Mouse (Mus musculus) stomach, embryonic 16.5 days (tissue): ENCODE measurements at regions not wholly inside any gene's neighbourhood (a gene's known extent, or its start where the extent isn't known, plus 50 kb on each side); places are given as distances from the start of the nearest gene placed in this dataset.
"Not testable (repeated sequence)": the region's sequence is repeated elsewhere in the genome, so short reads cannot be mapped to it uniquely, and the experiment has no call there.

Experiments used
- ATAC-seq: fragments of 200-750 bp; cut with Nextera tagmentation; 2 replicates; pipeline ENCODE4 v1.8.0; 2017; ENCODE audit warnings: moderate number of reproducible peaks, moderate TSS enrichment; ENCODE audit not compliant: insufficient read depth, low FRiP score
- H3K27ac ChIP-seq: fragments of 300-500 bp; sonication (generic); 2 replicates; pipeline ENCODE4 v1.5.1; 2014; ENCODE audit warnings: low read length
- H3K27me3 ChIP-seq: fragments of 300-500 bp; sonication (generic); 2 replicates; pipeline ENCODE4 v1.6.1; 2014; ENCODE audit warnings: low read length, control low read depth, mixed read lengths; ENCODE audit not compliant: control insufficient read depth, insufficient read depth
- H3K36me3 ChIP-seq: fragments of 300-500 bp; sonication (generic); 2 replicates; pipeline ENCODE4 v1.6.1; 2014; ENCODE audit warnings: low read length; ENCODE audit not compliant: control insufficient read depth, insufficient read depth
- H3K4me1 ChIP-seq: fragments of 300-500 bp; sonication (generic); 2 replicates; pipeline ENCODE4 v1.6.1; 2014; ENCODE audit warnings: low read length, control low read depth, mixed read lengths; ENCODE audit not compliant: control insufficient read depth, insufficient read depth
- H3K4me2 ChIP-seq: fragments of 300-500 bp; sonication (generic); 2 replicates; pipeline ENCODE4 v1.6.1; 2014; ENCODE audit warnings: low read depth, low read length, mixed read lengths
- H3K4me3 ChIP-seq: fragments of 300-500 bp; sonication (generic); replicated peaks from 2 replicates; pipeline ENCODE4 v1.5.1; 2014; ENCODE audit warnings: mild to moderate bottlenecking, low read length
- H3K9ac ChIP-seq: fragments of 300-500 bp; sonication (generic); 2 replicates; pipeline ENCODE4 v1.6.1; 2014; ENCODE audit warnings: low read length
- H3K9me3 ChIP-seq: fragments of 300-500 bp; sonication (generic); replicated peaks from 2 replicates; pipeline ENCODE4 v1.6.1; 2016; ENCODE audit warnings: low read length, control low read depth; ENCODE audit not compliant: control insufficient read depth
- WGBS: fragments of 180-500 bp; shearing (Covaris S2); extraction: QIAGEN DNeasy Blood & Tissue Kit; methylation state at CpG from one replicate; pipeline ENCODE4 v1.1.7; 2014; 5-methylcytosine and 5-hydroxymethylcytosine counted together

GRCm38 (mm10) chr5:78075203-78075602, 667.4 kb upstream of the Igfbp7 start:
- Histone ChIP-seq H3K4me2 (no peak overlapping the region), H3K9me3 (no peaks in the 10 kb centered on the region), H3K27me3 (no peaks in the 10 kb centered on the region), H3K36me3 (no peaks in the 10 kb centered on the region), H3K4me1 (no peaks in the 10 kb centered on the region), H3K4me3 (no peak overlapping the region), H3K27ac (no peak overlapping the region), H3K9ac (no peak overlapping the region)
- ATAC-seq, result no peak
- WGBS, result 44% methylated on average over 1 of the region's 1 CpGs

- Histone ChIP-seq H3K4me1 (no peaks in the 10 kb centered on the region), H3K27ac (no peak overlapping the region), H3K36me3 (no peaks in the 10 kb centered on the region), H3K9ac (no peak overlapping the region), H3K27me3 (no peaks in the 10 kb centered on the region), H3K4me3 (no peak overlapping the region), H3K4me2 (no peak overlapping the region), H3K9me3 (no peaks in the 10 kb centered on the region)
- ATAC-seq, result no peak
- 63% methylated on average over 4 of the region's 4 CpGs for WGBS
These were observed 624.9 kb upstream of the Igfbp7 start for GRCm38 (mm10) chr5:78032554-78033250.

- Histone ChIP-seq H3K9me3 (no peaks in the 10 kb centered on the region), H3K27me3 (no peaks in the 10 kb centered on the region), H3K9ac (no peak overlapping the region), H3K4me2 (no peak overlapping the region), H3K4me3 (no peak overlapping the region), H3K27ac (no peak overlapping the region), H3K36me3 (no peaks in the 10 kb centered on the region), H3K4me1 (no peaks in the 10 kb centered on the region)
- no peak for ATAC-seq
- WGBS, result 83% methylated on average over 4 of the region's 4 CpGs
These were observed 609.7 kb upstream of the Igfbp7 start for GRCm38 (mm10) chr5:78017523-78017922.

GRCm38 (mm10) chr5:77986449-77987047, 578.7 kb upstream of the Igfbp7 start:
- H3K9ac ChIP-seq, result no peak overlapping the region
- H3K9me3 ChIP-seq, result no peaks in the 10 kb centered on the region
- 66% methylated on average over 10 of the region's 10 CpGs for WGBS
- no peak overlapping the region for H3K4me3 ChIP-seq
- ATAC-seq, result no peak
- H3K27me3 ChIP-seq, result no peaks in the 10 kb centered on the region
- H3K27ac ChIP-seq, result no peak overlapping the region
- H3K4me2 ChIP-seq, result no peak overlapping the region
- H3K4me1 ChIP-seq, result no peaks in the 10 kb centered on the region
- H3K36me3 ChIP-seq, result no peaks in the 10 kb centered on the region

- Histone ChIP-seq H3K9me3 (no peaks in the 10 kb centered on the region), H3K4me3 (no peak overlapping the region), H3K36me3 (no peaks in the 10 kb centered on the region), H3K27ac (no peak overlapping the region), H3K27me3 (no peaks in the 10 kb centered on the region), H3K4me1 (no peaks in the 10 kb centered on the region), H3K9ac (no peak overlapping the region), H3K4me2 (no peak overlapping the region)
- WGBS, result 81% methylated on average over 1 of the region's 1 CpGs
- ATAC-seq, result no peak
These were observed 577.4 kb upstream of the Igfbp7 start for GRCm38 (mm10) chr5:77985269-77985668.

GRCm38 (mm10) chr5:77940021-77940420, 532.2 kb upstream of the Igfbp7 start:
- not testable (repeated sequence) for H3K4me3 ChIP-seq, H3K9me3 ChIP-seq, H3K27ac ChIP-seq, H3K9ac ChIP-seq, ATAC-seq, H3K36me3 ChIP-seq, H3K4me1 ChIP-seq, H3K4me2 ChIP-seq, H3K27me3 ChIP-seq
- 73% methylated on average over 4 of the region's 4 CpGs for WGBS

GRCm38 (mm10) chr5:77931874-77932273, 524.0 kb upstream of the Igfbp7 start:
- Histone ChIP-seq H3K27ac (no peak overlapping the region), H3K27me3 (no peaks in the 10 kb centered on the region), H3K36me3 (no peaks in the 10 kb centered on the region), H3K9me3 (no peaks in the 10 kb centered on the region), H3K4me3 (no peak overlapping the region), H3K4me1 (no peaks in the 10 kb centered on the region), H3K4me2 (no peak overlapping the region), H3K9ac (no peak overlapping the region)
- no peak for ATAC-seq
- 63% methylated on average over 2 of the region's 2 CpGs for WGBS

GRCm38 (mm10) chr5:77921186-77921585, 513.3 kb upstream of the Igfbp7 start:
- Histone ChIP-seq H3K4me1 (no peaks in the 10 kb centered on the region), H3K36me3 (no peaks in the 10 kb centered on the region), H3K27me3 (no peaks in the 10 kb centered on the region), H3K9ac (no peak overlapping the region), H3K27ac (no peak overlapping the region), H3K4me2 (no peak overlapping the region), H3K4me3 (no peak overlapping the region), H3K9me3 (no peaks in the 10 kb centered on the region)
- WGBS, result 76% methylated on average over 2 of the region's 2 CpGs
- ATAC-seq, result no peak

GRCm38 (mm10) chr5:77917086-77917676, 509.3 kb upstream of the Igfbp7 start:
- Histone ChIP-seq H3K27me3 (no peaks in the 10 kb centered on the region), H3K9ac (no peak overlapping the region), H3K36me3 (no peaks in the 10 kb centered on the region), H3K9me3 (no peaks in the 10 kb centered on the region), H3K4me3 (no peak overlapping the region), H3K4me2 (no peak overlapping the region), H3K4me1 (no peaks in the 10 kb centered on the region), H3K27ac (no peak overlapping the region)
- ATAC-seq, result no peak
- WGBS, result 54% methylated on average over 7 of the region's 7 CpGs
